Mouse (Mus musculus): ENCODE results near the gene Tbc1d7. TPM values are rescaled to one million over a fixed set of nuclear protein-coding genes. Genes with fewer than 3 reads are reported as not detected.

Tbc1d7 gene
- total RNA-seq (2023) = 10 to 100 TPM in 1 of 2 experiments, 1 to 10 TPM in 1; 8.5 to 10.2 TPM

DNA sequence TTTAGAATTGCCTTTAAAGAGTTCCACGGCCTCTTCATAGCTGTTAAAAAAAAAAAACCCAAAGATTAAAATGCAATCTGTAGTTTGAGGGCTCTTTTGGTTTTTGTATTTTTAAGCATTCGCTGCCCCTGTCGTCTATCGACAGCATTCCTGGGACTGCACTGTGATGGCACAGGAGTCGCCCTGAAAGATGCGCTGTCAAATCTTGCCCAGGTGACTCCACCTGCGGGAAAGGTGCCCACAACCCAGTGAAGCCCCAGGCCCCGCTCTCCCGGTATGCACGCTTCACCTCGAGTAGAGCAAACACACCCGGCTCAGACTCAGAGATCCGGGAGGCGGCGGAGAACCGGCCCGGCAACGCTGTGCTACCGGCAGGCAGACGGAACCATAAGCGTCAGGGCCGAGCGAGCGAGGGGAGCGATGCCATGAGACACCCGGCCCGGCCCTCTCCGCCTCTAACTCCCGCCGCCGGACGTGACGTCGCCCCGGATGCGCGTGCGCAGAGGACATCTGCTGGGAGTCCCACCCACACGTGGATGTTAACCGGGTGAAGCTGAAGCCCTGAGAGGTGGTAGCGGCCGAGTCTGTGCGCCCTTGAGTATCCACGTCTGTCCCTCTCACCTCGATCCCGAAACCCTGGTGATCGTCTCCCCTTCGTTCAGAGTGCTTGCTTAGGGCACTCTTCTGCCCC is at the start of gene Tbc1d7:
TSS of gene Tbc1d7 (minus strand) at position 482 of the 691 bp plus-strand sequence.

Other genes starting within 250 kb of the Tbc1d7 start
- gene Gfod1, start 132.7 kb upstream of the Tbc1d7 start, total RNA-seq (2023) = 10 to 100 TPM; 13.8 to 16.0 TPM
- gene Sirt5, start 194.0 kb upstream of the Tbc1d7 start, total RNA-seq (2023) = 1 to 10 TPM; 6.9 to 8.5 TPM
- gene Nol7, start 226.9 kb upstream of the Tbc1d7 start, total RNA-seq (2023) = 100 to 1,000 TPM; 168 to 197 TPM

All from B cell, adult 67 days (primary cell).